Mouse (Mus musculus) limb, embryonic 14.5 days (tissue): Measurements from ENCODE around the gene Lamtor2. TPM values are rescaled to one million over a fixed set of nuclear protein-coding genes. Genes with fewer than 3 reads are reported as not detected.
"Not testable (repeated sequence)": the region's sequence is repeated elsewhere in the genome, so short reads cannot be mapped to it uniquely, and the experiment has no call there.

ENCODE experiments used
- ATAC-seq: fragments of 200-750 bp; cut with Nextera tagmentation; 2 replicates; pipeline ENCODE4 v1.8.0; 2017; ENCODE audit warnings: low read depth, moderate number of reproducible peaks, moderate TSS enrichment; ENCODE audit not compliant: low FRiP score
- DNase-seq: peaks from one replicate; pipeline ENCODE4 v3.0.0-alpha.2; 2015; ENCODE audit warnings: low spot score
- H3K27ac ChIP-seq: fragments of 300-500 bp; sonication (generic); replicated peaks from 2 replicates; pipeline ENCODE4 v1.5.1; 2014; ENCODE audit warnings: low read depth, mild to moderate bottlenecking, low read length, moderate library complexity, mixed read lengths
- H3K27me3 ChIP-seq: fragments of 300-500 bp; sonication (generic); 2 replicates; pipeline ENCODE4 v1.6.1; 2014; ENCODE audit warnings: low read length, mixed read lengths; ENCODE audit not compliant: control insufficient read depth, insufficient read depth
- H3K36me3 ChIP-seq: fragments of 300-500 bp; sonication (generic); 2 replicates; pipeline ENCODE4 v1.6.1; 2014; ENCODE audit warnings: mild to moderate bottlenecking, low read length, moderate library complexity, mixed read lengths; ENCODE audit not compliant: control insufficient read depth, insufficient read depth
- H3K4me1 ChIP-seq: fragments of 300-500 bp; sonication (generic); 2 replicates; pipeline ENCODE4 v1.6.1; 2014; ENCODE audit warnings: antibody characterized with exemption, low read length, mixed read lengths; ENCODE audit not compliant: control insufficient read depth, insufficient read depth
- H3K4me2 ChIP-seq: fragments of 300-500 bp; sonication (generic); replicated peaks from 2 replicates; pipeline ENCODE4 v1.6.1; 2014; ENCODE audit warnings: low read depth, mild to moderate bottlenecking, low read length, moderate library complexity; ENCODE audit not compliant: severe bottlenecking
- H3K4me3 ChIP-seq: fragments of 300-500 bp; sonication (generic); replicated peaks from 2 replicates; pipeline ENCODE4 v1.5.1; 2014; ENCODE audit warnings: low read length
- H3K9ac ChIP-seq: fragments of 300-500 bp; sonication (generic); 2 replicates; pipeline ENCODE4 v1.6.1; 2014; ENCODE audit warnings: mild to moderate bottlenecking, low read depth, low read length, moderate library complexity; ENCODE audit not compliant: severe bottlenecking
- H3K9me3 ChIP-seq: fragments of 300-500 bp; sonication (generic); 2 replicates; pipeline ENCODE4 v1.6.1; 2016; ENCODE audit warnings: low read length; ENCODE audit not compliant: control insufficient read depth
- POLR2A ChIP-seq: fragments of 200-500 bp; IDR thresholded peaks from 2 replicates; pipeline ENCODE4 v1.8.0; 2012; ENCODE audit warnings: inconsistent platforms, mild to moderate bottlenecking, moderate library complexity, borderline replicate concordance; ENCODE audit not compliant: insufficient read depth, insufficient read length; ENCODE audit errors: extremely low read depth
- WGBS: fragments of 180-500 bp; shearing (Covaris S2); extraction: QIAGEN DNeasy Blood & Tissue Kit; methylation state at CpG from one replicate; pipeline ENCODE4 v1.1.7; 2014; 5-methylcytosine and 5-hydroxymethylcytosine counted together
- polyA plus RNA-seq, 2 experiments: library from polyadenylated mRNA; depleted of rRNA in 1 of 2; stranded (reverse) in 1 of 2; unstranded in 1 of 2; fragments of >200 nt; fragmentation: Nextera tagmentation in 1 of 2; extraction: Ambion mirVana in 1 of 2; gene quantifications; 2 replicates each; pipeline versions ENCODE4 v1.2.1 to v1.2.3; 2012 to 2014

Gene Lamtor2
- polyA plus RNA-seq, 2 experiments, result 100 to 117 TPM

- Histone ChIP-seq H3K9ac (peak overlapping the region; percentile 82), H3K27ac (0 out of 2 replicates have a peak overlapping the region, but pooled peaks have one; percentile 48), H3K27me3 (no peaks in the 10 kb centered on the region), H3K4me2 (peak overlapping the region; percentile 68), H3K4me1 (peaks cover 11% of the 10 kb centered on the region), H3K36me3 (peaks cover 34% of the 10 kb centered on the region), H3K4me3 (peak overlapping the region; percentile 87), H3K9me3 (no peaks in the 10 kb centered on the region)
- peak; percentile 86 for DNase-seq
- 1% methylated on average over 33 of the region's 34 CpGs for WGBS
- peak; percentile 84 for ATAC-seq
- TF ChIP-seq POLR2A, result no peak; the same call in 1 of the 2 replicates
Observed at GRCm38 (mm10) chr3:88579454-88580117, 26.7 kb upstream of the Lamtor2 start.

GRCm38 (mm10) chr3:88578498-88579424, 25.9 kb upstream of the Lamtor2 start:
- Histone ChIP-seq H3K27me3 (no peaks in the 10 kb centered on the region), H3K36me3 (peaks cover 29% of the 10 kb centered on the region), H3K4me3 (peak overlapping the region; percentile 87), H3K4me1 (peaks cover 11% of the 10 kb centered on the region), H3K9ac (peak overlapping the region; percentile 82), H3K27ac (0 out of 2 replicates have a peak overlapping the region, but pooled peaks have one; percentile 33), H3K9me3 (no peaks in the 10 kb centered on the region), H3K4me2 (peak overlapping the region; percentile 68)
- DNase-seq, result no peak
- no peak for ATAC-seq
- 43% methylated on average over 8 of the region's 8 CpGs for WGBS
- TF ChIP-seq POLR2A, result no peak

GRCm38 (mm10) chr3:88577846-88578245, 25.0 kb upstream of the Lamtor2 start:
- not testable (repeated sequence) for H3K4me3 ChIP-seq, H3K4me2 ChIP-seq, DNase-seq, H3K27me3 ChIP-seq, H3K27ac ChIP-seq, H3K9ac ChIP-seq, ATAC-seq, H3K9me3 ChIP-seq
- WGBS, result 83% methylated on average over 5 of the region's 5 CpGs
- Histone ChIP-seq H3K4me1 (peaks cover 11% of the 10 kb centered on the region), H3K36me3 (peaks cover 21% of the 10 kb centered on the region)

- Histone ChIP-seq H3K4me1 (peaks cover 7% of the 10 kb centered on the region), H3K4me2 (no peak within 1 kb of the TSS), H3K9me3 (no peaks in the 10 kb centered on the region), H3K27me3 (no peaks in the 10 kb centered on the region), H3K4me3 (no peak within 1 kb of the TSS), H3K27ac (no peak within 1 kb of the TSS), H3K9ac (no peak within 1 kb of the TSS), H3K36me3 (no peaks in the 10 kb centered on the region)
- DNase-seq (no peak), ATAC-seq (no peak)
- WGBS, result 78% methylated on average over 3 of the region's 3 CpGs
- TF ChIP-seq POLR2A, result no peak
Observed at GRCm38 (mm10) chr3:88575540-88575939, 22.7 kb upstream of the Lamtor2 start, which contains the start of gene Ssr2. Gene Ssr2, plus strand, starts transcription at chr3:88575876.

- WGBS, result 76% methylated on average over 2 of the region's 2 CpGs
- no peak for TF ChIP-seq POLR2A
Observed at GRCm38 (mm10) chr3:88573810-88574209, 20.9 kb upstream of the Lamtor2 start.

More at GRCm38 (mm10) chr3:88573810-88574209, 20.9 kb upstream of the Lamtor2 start:
- H3K9me3 ChIP-seq, result no peaks in the 10 kb centered on the region
- no peaks in the 10 kb centered on the region for H3K27me3 ChIP-seq
- H3K36me3 ChIP-seq, result peaks cover 16% of the 10 kb centered on the region
- H3K27ac ChIP-seq, result no peak overlapping the region
- H3K4me3 ChIP-seq, result no peak overlapping the region
- no peak overlapping the region for H3K4me2 ChIP-seq
- ATAC-seq, result no peak
- H3K9ac ChIP-seq, result no peak overlapping the region
- DNase-seq, result no peak
- H3K4me1 ChIP-seq, result no peaks in the 10 kb centered on the region; the same call in 1 of the 2 replicates
